Mouse (Mus musculus) G1E (cell line): Measurements from ENCODE around the gene Cilp2. TPM values are rescaled to one million over a fixed set of nuclear protein-coding genes. Genes with fewer than 3 reads are reported as not detected.

Source experiments
- ATAC-seq: 2 replicates; pipeline ENCODE4 v1.8.0; 2016; ENCODE audit warnings: mild to moderate bottlenecking; ENCODE audit not compliant: insufficient number of reproducible peaks, poor library complexity, low FRiP score, severe bottlenecking; ENCODE audit errors: extremely low read depth
- DNase-seq: peaks from one replicate; pipeline ENCODE4 v3.0.0; 2012; ENCODE audit warnings: low spot score
- H3K27me3 ChIP-seq: 2 replicates; pipeline ENCODE4 v1.6.1; 2012; ENCODE audit warnings: mild to moderate bottlenecking, low read length, inconsistent platforms; ENCODE audit not compliant: insufficient read depth
- H3K36me3 ChIP-seq: replicated peaks from 2 replicates; pipeline ENCODE3; 2012; ENCODE audit warnings: mild to moderate bottlenecking, inconsistent platforms
- H3K4me1 ChIP-seq: 2 replicates; pipeline ENCODE4 v1.6.1; 2012; ENCODE audit warnings: low read depth, low read length, inconsistent platforms, mixed read lengths; ENCODE audit not compliant: insufficient read depth
- H3K4me3 ChIP-seq: 2 replicates; pipeline ENCODE4 v1.5.1; 2012; ENCODE audit warnings: low read depth, mild to moderate bottlenecking, inconsistent platforms, low read length, moderate library complexity, mixed read lengths
- H3K9me3 ChIP-seq: replicated peaks from 2 replicates; pipeline ENCODE4 v1.6.1; 2012; ENCODE audit warnings: inconsistent platforms
- CTCF ChIP-seq: IDR thresholded peaks from 2 replicates; pipeline ENCODE4 v1.5.1; 2012; ENCODE audit warnings: low read depth, low read length, inconsistent platforms, mixed read lengths
- GATA1 ChIP-seq: IDR thresholded peaks from 2 replicates; pipeline ENCODE4 v1.6.1; 2012; ENCODE audit warnings: borderline replicate concordance, low read length, inconsistent platforms, mixed read lengths
- GATA2 ChIP-seq: IDR thresholded peaks from 2 replicates; pipeline ENCODE4 v1.6.1; 2012; ENCODE audit warnings: low read depth, low read length, inconsistent platforms, borderline replicate concordance
- POLR2AphosphoS5 ChIP-seq: IDR thresholded peaks from 2 replicates; pipeline ENCODE4 v1.6.1; 2012; ENCODE audit warnings: low read depth, low read length, inconsistent platforms; ENCODE audit not compliant: insufficient replicate concordance
- TAL1 ChIP-seq: conservative IDR thresholded peaks from 2 replicates; pipeline ENCODE4 v1.6.1; 2012; ENCODE audit warnings: low read depth, low read length, inconsistent platforms, mixed read lengths
- polyA plus RNA-seq: library from polyadenylated mRNA; stranded (reverse); fragments of >175 nt; gene quantifications from 2 replicates; pipeline ENCODE4 v1.2.3, GENCODE M21; 2012
- total RNA-seq, 2 experiments: library from RNA; stranded (forward) in 1 of 2; stranded (reverse) in 1 of 2; fragments of 200-1000 nt in 1 of 2; fragments of >200 nt in 1 of 2; fragmentation: Nextera tagmentation in 1 of 2; gene quantifications; 2 replicates each; pipeline ENCODE4 v1.2.3; 2014 to 2017

Gene Cilp2
- total and polyA plus RNA-seq, 3 experiments = under 0.01 to 0.01 TPM; not detected in 1

GRCm38 (mm10) chr8:69912478-69913074, 25.1 kb upstream of the Cilp2 start:
- ATAC-seq (no peak), DNase-seq (no peak)
- Histone ChIP-seq H3K27me3 (no peaks in the 10 kb centered on the region), H3K36me3 (peaks cover 99% of the 10 kb centered on the region), H3K4me3 (no peak overlapping the region), H3K9me3 (no peaks in the 10 kb centered on the region), H3K4me1 (0 out of 2 replicates have a peak, but pooled peaks cover 2% of the 10 kb centered on the region)
- TF ChIP-seq GATA2 = no peak
- TF ChIP-seq TAL1 = no peak
- no peak for TF ChIP-seq CTCF
- TF ChIP-seq POLR2AphosphoS5 = no peak
- no peak for TF ChIP-seq GATA1

- DNase-seq = no peak
- Histone ChIP-seq H3K4me3 (no peak overlapping the region), H3K36me3 (peaks cover 99% of the 10 kb centered on the region), H3K4me1 (no peaks in the 10 kb centered on the region), H3K9me3 (no peaks in the 10 kb centered on the region), H3K27me3 (no peaks in the 10 kb centered on the region)
- no peak for TF ChIP-seq GATA1
- ATAC-seq = no peak
Observed at GRCm38 (mm10) chr8:69911917-69912316, 24.4 kb upstream of the Cilp2 start.

GRCm38 (mm10) chr8:69907106-69907505, 19.6 kb upstream of the Cilp2 start:
- no peak for DNase-seq
- Histone ChIP-seq H3K9me3 (peaks cover 14% of the 10 kb centered on the region), H3K4me1 (peaks cover 29% of the 10 kb centered on the region), H3K27me3 (peaks cover 5% of the 10 kb centered on the region; the same call in 1 of the 2 replicates), H3K4me3 (no peak overlapping the region), H3K36me3 (peaks cover 73% of the 10 kb centered on the region)
- ATAC-seq = no peak
- TF ChIP-seq CTCF (no peak), TAL1 (no peak), POLR2AphosphoS5 (no peak), GATA1 (no peak)

- no peak for DNase-seq
- no peak for ATAC-seq
- Histone ChIP-seq H3K4me3 (no peak overlapping the region), H3K36me3 (peaks cover 65% of the 10 kb centered on the region), H3K27me3 (peaks cover 5% of the 10 kb centered on the region; the same call in 1 of the 2 replicates), H3K9me3 (peaks cover 16% of the 10 kb centered on the region), H3K4me1 (peaks cover 35% of the 10 kb centered on the region)
- TF ChIP-seq POLR2AphosphoS5 (peak; percentile 65; the same call in 1 of the 2 replicates), GATA1 (no peak), CTCF (no peak), GATA2 (no peak), TAL1 (no peak)
Observed at GRCm38 (mm10) chr8:69906260-69906659, 18.8 kb upstream of the Cilp2 start.

- no peak for TF ChIP-seq GATA1
- DNase-seq (no peak), ATAC-seq (no peak)
- peaks cover 47% of the 10 kb centered on the region for H3K4me1 ChIP-seq
- H3K36me3 ChIP-seq = peaks cover 54% of the 10 kb centered on the region
- peaks cover 16% of the 10 kb centered on the region for H3K9me3 ChIP-seq
- H3K27me3 ChIP-seq = peaks cover 5% of the 10 kb centered on the region; the same call in 1 of the 2 replicates
- no peak overlapping the region for H3K4me3 ChIP-seq
Observed at GRCm38 (mm10) chr8:69904096-69904495, 16.6 kb upstream of the Cilp2 start.

GRCm38 (mm10) chr8:69903063-69903542, 15.6 kb upstream of the Cilp2 start:
- no peak; the same call in 1 of the 2 replicates for ATAC-seq

More at GRCm38 (mm10) chr8:69903063-69903542, 15.6 kb upstream of the Cilp2 start:
- Histone ChIP-seq H3K4me3 (peak overlapping the region; percentile 85), H3K36me3 (peaks cover 52% of the 10 kb centered on the region), H3K27me3 (peaks cover 5% of the 10 kb centered on the region; the same call in 1 of the 2 replicates), H3K9me3 (peaks cover 16% of the 10 kb centered on the region), H3K4me1 (peaks cover 49% of the 10 kb centered on the region)
- TF ChIP-seq CTCF (no peak), GATA2 (no peak), POLR2AphosphoS5 (no peak), TAL1 (no peak), GATA1 (no peak)
- peak; percentile 74 for DNase-seq
